Mouse (Mus musculus) liver, embryonic 14.5 days (tissue): ENCODE results near the gene Cd82. TPM values are rescaled to one million over a fixed set of nuclear protein-coding genes. Genes with fewer than 3 reads are reported as not detected.

Source experiments
- ATAC-seq: fragments of 200-750 bp; cut with Nextera tagmentation; 2 replicates; pipeline ENCODE4 v1.8.0; 2017; ENCODE audit warnings: moderate number of reproducible peaks, mild to moderate bottlenecking, moderate library complexity; ENCODE audit not compliant: insufficient read depth
- DNase-seq, 3 experiments: peaks; one replicate each; pipeline ENCODE4 v3.0.0-alpha.2; 2012 to 2013; ENCODE audit warnings: low read depth in 3 of 3, low spot score in 3 of 3
- H3K27ac ChIP-seq: fragments of 300-500 bp; sonication (generic); 2 replicates; pipeline ENCODE4 v1.5.1; 2014; ENCODE audit warnings: moderate library complexity, mild to moderate bottlenecking, control low read depth, inconsistent platforms
- H3K27me3 ChIP-seq: fragments of 300-500 bp; sonication (generic); 2 replicates; pipeline ENCODE4 v1.6.1; 2014; ENCODE audit warnings: mild to moderate bottlenecking, low read length, moderate library complexity; ENCODE audit not compliant: control insufficient read depth, insufficient read depth
- H3K36me3 ChIP-seq: fragments of 300-500 bp; sonication (generic); replicated peaks from 2 replicates; pipeline ENCODE4 v1.6.1; 2014; ENCODE audit warnings: low read depth; ENCODE audit not compliant: control insufficient read depth, insufficient read depth
- H3K4me1 ChIP-seq, 2 experiments: fragments of 200-500 bp in 1 of 2; fragments of 300-500 bp in 1 of 2; sonication (generic) in 1 of 2; replicated peaks; 2 replicates each; pipeline ENCODE4 v1.6.1; 2012 to 2014; ENCODE audit warnings: antibody characterized with exemption in 1 of 2, inconsistent platforms in 1 of 2, low read length in 1 of 2; ENCODE audit not compliant: control insufficient read depth in 2 of 2, insufficient read depth in 2 of 2
- H3K4me2 ChIP-seq: fragments of 300-500 bp; sonication (generic); 2 replicates; pipeline ENCODE4 v1.6.1; 2014; ENCODE audit warnings: low read depth, mild to moderate bottlenecking, control low read depth, moderate library complexity
- H3K4me3 ChIP-seq, 2 experiments: fragments of 200-500 bp in 1 of 2; fragments of 300-500 bp in 1 of 2; sonication (generic) in 1 of 2; 2 replicates each; pipeline ENCODE4 v1.5.1; 2012 to 2014; ENCODE audit warnings: low read depth in 2 of 2, low read length in 2 of 2, mild to moderate bottlenecking in 2 of 2, control low read depth in 1 of 2, inconsistent platforms in 1 of 2, moderate library complexity in 1 of 2; ENCODE audit not compliant: insufficient read depth in 1 of 2
- H3K9ac ChIP-seq: fragments of 300-500 bp; sonication (generic); replicated peaks from 2 replicates; pipeline ENCODE4 v1.6.1; 2014; ENCODE audit warnings: mild to moderate bottlenecking, control low read depth, moderate library complexity
- H3K9me3 ChIP-seq: fragments of 300-500 bp; sonication (generic); 2 replicates; pipeline ENCODE4 v1.6.1; 2016; ENCODE audit warnings: low read length, mixed read lengths; ENCODE audit not compliant: control insufficient read depth
- CTCF ChIP-seq: IDR thresholded peaks from 2 replicates; pipeline ENCODE4 v1.5.1; 2016; ENCODE audit warnings: antibody characterized with exemption, low read depth, control low read depth
- EP300 ChIP-seq: IDR thresholded peaks from 2 replicates; pipeline ENCODE4 v1.6.1; 2016; ENCODE audit warnings: antibody characterized with exemption, low read depth
- WGBS: fragments of 180-500 bp; shearing (Covaris S2); extraction: QIAGEN DNeasy Blood & Tissue Kit; methylation state at CpG from one replicate; pipeline ENCODE4 v1.1.7; 2014; ENCODE audit not compliant: insufficient replicate concordance; 5-methylcytosine and 5-hydroxymethylcytosine counted together
- polyA plus RNA-seq, 2 experiments: library from polyadenylated mRNA; depleted of rRNA in 1 of 2; stranded (reverse) in 1 of 2; unstranded in 1 of 2; fragments of >200 nt; fragmentation: Nextera tagmentation in 1 of 2; extraction: Ambion mirVana in 1 of 2; gene quantifications; 2 replicates each; pipeline versions ENCODE4 v1.2.1 to v1.2.3; 2012 to 2014

Gene Cd82
- polyA plus RNA-seq, 2 experiments, result 58.6 to 72.2 TPM

DNA sequence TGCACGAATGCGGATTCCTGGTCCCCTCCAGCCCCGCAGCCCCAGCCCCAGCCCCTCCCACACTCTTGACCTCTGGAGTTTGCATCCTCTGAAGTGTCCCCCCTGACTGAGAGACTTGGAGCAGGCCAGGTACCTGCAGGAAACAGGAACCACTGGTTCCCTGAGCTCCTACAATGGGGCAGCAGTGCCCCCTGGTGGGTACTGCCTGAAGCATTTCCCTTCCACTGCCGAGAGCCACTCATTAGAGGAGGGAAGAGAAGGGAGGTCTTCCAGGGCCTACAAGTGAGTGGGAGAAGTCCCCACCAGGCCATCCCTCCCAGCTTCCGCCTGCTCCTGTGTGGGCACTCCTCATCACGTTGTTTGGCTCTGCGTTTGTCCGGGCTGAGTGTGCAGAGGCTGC is 44.5 kb downstream of the Cd82 start:
- TF ChIP-seq EP300, result no peak
- TF ChIP-seq CTCF, result peak; percentile 94
- no peak overlapping the region for H3K9ac ChIP-seq
- no peaks in the 10 kb centered on the region; a peak in 1 of 4 replicates for H3K4me1 ChIP-seq
- WGBS, result 7% methylated on average over 8 of the region's 8 CpGs
- H3K36me3 ChIP-seq, result peaks cover 9% of the 10 kb centered on the region
- no peaks in the 10 kb centered on the region for H3K27me3 ChIP-seq
- no peak overlapping the region for H3K4me2 ChIP-seq
- H3K4me3 ChIP-seq, result no peak overlapping the region
- DNase-seq, result peak; percentile 39 to 49 (median 39)
- no peak for ATAC-seq
- no peak overlapping the region for H3K27ac ChIP-seq
- H3K9me3 ChIP-seq, result no peaks in the 10 kb centered on the region

GRCm38 (mm10) chr2:93416874-93417709 is 45.8 kb downstream of the Cd82 start:
- no peak overlapping the region for H3K27ac ChIP-seq
- no peaks in the 10 kb centered on the region; a peak in 1 of 4 replicates for H3K4me1 ChIP-seq
- no peak for ATAC-seq
- H3K9me3 ChIP-seq, result no peaks in the 10 kb centered on the region
- peaks cover 9% of the 10 kb centered on the region for H3K36me3 ChIP-seq
- no peak overlapping the region for H3K9ac ChIP-seq
- no peak for DNase-seq
- WGBS, result 68% methylated on average over 12 of the region's 12 CpGs
- H3K4me2 ChIP-seq, result no peak overlapping the region
- no peak overlapping the region for H3K4me3 ChIP-seq
- H3K27me3 ChIP-seq, result no peaks in the 10 kb centered on the region
- TF ChIP-seq CTCF, result no peak
- no peak for TF ChIP-seq EP300

GRCm38 (mm10) chr2:93415281-93415680 is 47.7 kb downstream of the Cd82 start:
- Histone ChIP-seq H3K9ac (no peak overlapping the region), H3K36me3 (peaks cover 8% of the 10 kb centered on the region), H3K27ac (no peak overlapping the region), H3K4me3 (no peak overlapping the region), H3K9me3 (no peaks in the 10 kb centered on the region), H3K4me2 (no peak overlapping the region), H3K4me1 (no peaks in the 10 kb centered on the region; a peak in 1 of 4 replicates), H3K27me3 (no peaks in the 10 kb centered on the region)
- TF ChIP-seq CTCF (peak; percentile 96), EP300 (no peak)
- 42% methylated on average over 5 of the region's 5 CpGs for WGBS
- DNase-seq (peak in 1 of 3 experiments; percentile 19), ATAC-seq (no peak)

GRCm38 (mm10) chr2:93414163-93414562 is 48.8 kb downstream of the Cd82 start:
- DNase-seq, result no peak
- H3K4me3 ChIP-seq, result no peak overlapping the region
- no peaks in the 10 kb centered on the region for H3K27me3 ChIP-seq
- TF ChIP-seq EP300 (no peak), CTCF (no peak)
- H3K9ac ChIP-seq, result no peak overlapping the region
- no peak overlapping the region for H3K4me2 ChIP-seq
- H3K36me3 ChIP-seq, result no peaks in the 10 kb centered on the region
- 68% methylated on average over 9 of the region's 9 CpGs for WGBS
- no peaks in the 10 kb centered on the region; a peak in 1 of 4 replicates for H3K4me1 ChIP-seq
- no peaks in the 10 kb centered on the region for H3K9me3 ChIP-seq
- H3K27ac ChIP-seq, result no peak overlapping the region
- ATAC-seq, result no peak

DNA sequence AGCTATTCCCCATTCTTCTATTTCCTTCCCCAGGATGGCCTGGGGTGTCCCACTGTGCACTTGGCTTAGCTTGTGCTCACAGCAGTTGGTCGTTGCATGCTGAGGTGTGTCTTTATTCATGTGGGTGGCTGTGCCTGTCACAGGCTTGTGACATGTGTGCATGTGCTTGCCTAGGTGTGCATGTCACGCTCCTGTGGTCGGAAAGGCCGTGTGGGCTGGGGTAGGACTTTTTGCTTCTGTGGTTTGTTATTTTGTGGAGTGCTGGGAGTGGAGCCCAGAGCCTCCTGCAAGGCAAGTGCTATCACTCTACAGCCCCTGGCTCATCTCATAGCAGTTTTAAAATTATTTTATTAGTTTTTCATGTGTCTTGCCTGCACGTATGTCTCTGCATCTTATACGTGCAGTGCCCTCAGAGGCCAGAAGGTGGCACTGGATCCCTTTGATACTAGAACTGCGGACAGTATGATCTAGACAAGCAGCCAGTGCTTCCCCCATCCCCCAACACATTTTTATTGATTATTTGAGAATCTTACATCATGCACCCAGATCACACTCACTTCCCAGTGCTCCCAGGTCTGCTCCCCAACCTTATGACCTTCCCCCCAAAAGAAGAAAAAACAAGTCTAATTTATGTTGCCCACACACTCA is 49.4 kb downstream of the Cd82 start:
- Histone ChIP-seq H3K4me1 (no peaks in the 10 kb centered on the region; a peak in 1 of 4 replicates), H3K9me3 (no peaks in the 10 kb centered on the region), H3K9ac (no peak overlapping the region), H3K27ac (no peak overlapping the region), H3K4me3 (no peak overlapping the region), H3K36me3 (no peaks in the 10 kb centered on the region), H3K4me2 (no peak overlapping the region), H3K27me3 (no peaks in the 10 kb centered on the region)
- WGBS, result 43% methylated on average over 7 of the region's 7 CpGs
- DNase-seq, result peak; percentile 43 to 46 (median 44)
- TF ChIP-seq EP300 (no peak), CTCF (peak; percentile 86)
- peak; percentile 17; the same call in 1 of the 2 replicates for ATAC-seq
